Mouse (Mus musculus): ENCODE data around the gene Vezf1. TPM values are rescaled to one million over a fixed set of nuclear protein-coding genes. Genes with fewer than 3 reads are reported as not detected.
A peak's percentile ranks its signal among the peaks of the same experiment; 100 is the strongest.

Gene Vezf1
- polyA plus RNA-seq, 1 experiment = 0.38 TPM

GRCm38 (mm10) chr11:88099599-88100023 lies 31.5 kb downstream of the Vezf1 start:
- peaks cover 11% of the 10 kb centered on the region for H3K4me1 ChIP-seq (ENCODE audit: control insufficient read depth)
- peak overlapping the region; percentile 46 for H3K4me3 ChIP-seq (replicated peaks)
- H3K9me3 ChIP-seq (ENCODE audit: control insufficient read depth, low read length) = peaks cover 3% of the 10 kb centered on the region; the same call in 1 of the 2 replicates
- H3K27me3 ChIP-seq (ENCODE audit: control insufficient read depth) = peaks cover 88% of the 10 kb centered on the region
- TF ChIP-seq GATA1 (IDR thresholded peaks at IDR 0.05; ENCODE audit: low read length) (no peak), TAL1 (IDR thresholded peaks at IDR 0.05; ENCODE audit: low read length) (no peak)
- no peaks in the 10 kb centered on the region for H3K36me3 ChIP-seq (ENCODE audit: control insufficient read depth)

DNA sequence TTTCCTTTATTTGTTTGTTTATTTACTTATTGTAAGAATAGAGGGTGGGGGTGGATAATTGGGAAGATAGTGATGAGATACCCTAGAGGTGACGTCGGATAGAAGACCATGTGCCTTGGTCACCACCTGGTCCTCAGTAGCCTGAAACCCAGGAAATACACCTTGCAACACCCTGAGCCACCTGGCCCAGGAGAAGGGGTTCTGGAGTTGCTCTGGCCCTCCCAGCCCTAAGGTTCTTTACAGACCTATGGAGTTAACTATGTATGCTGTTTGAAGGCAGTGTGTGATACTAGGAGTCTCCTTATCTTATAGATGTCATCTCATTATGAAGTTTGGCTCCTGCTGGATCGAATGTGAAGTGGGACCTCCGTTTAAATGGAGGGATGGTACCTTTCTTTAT lies 32.1 kb downstream of the Vezf1 start:
- no peak overlapping the region for H3K4me3 ChIP-seq (replicated peaks)
- H3K9me3 ChIP-seq (ENCODE audit: control insufficient read depth, low read length) = peaks cover 3% of the 10 kb centered on the region; the same call in 1 of the 2 replicates
- H3K36me3 ChIP-seq (ENCODE audit: control insufficient read depth) = no peaks in the 10 kb centered on the region
- TF ChIP-seq TAL1 (IDR thresholded peaks at IDR 0.05; ENCODE audit: low read length) (no peak), GATA1 (IDR thresholded peaks at IDR 0.05; ENCODE audit: low read length) (no peak)
- peaks cover 84% of the 10 kb centered on the region for H3K27me3 ChIP-seq (ENCODE audit: control insufficient read depth)
- peaks cover 11% of the 10 kb centered on the region for H3K4me1 ChIP-seq (ENCODE audit: control insufficient read depth)

DNA sequence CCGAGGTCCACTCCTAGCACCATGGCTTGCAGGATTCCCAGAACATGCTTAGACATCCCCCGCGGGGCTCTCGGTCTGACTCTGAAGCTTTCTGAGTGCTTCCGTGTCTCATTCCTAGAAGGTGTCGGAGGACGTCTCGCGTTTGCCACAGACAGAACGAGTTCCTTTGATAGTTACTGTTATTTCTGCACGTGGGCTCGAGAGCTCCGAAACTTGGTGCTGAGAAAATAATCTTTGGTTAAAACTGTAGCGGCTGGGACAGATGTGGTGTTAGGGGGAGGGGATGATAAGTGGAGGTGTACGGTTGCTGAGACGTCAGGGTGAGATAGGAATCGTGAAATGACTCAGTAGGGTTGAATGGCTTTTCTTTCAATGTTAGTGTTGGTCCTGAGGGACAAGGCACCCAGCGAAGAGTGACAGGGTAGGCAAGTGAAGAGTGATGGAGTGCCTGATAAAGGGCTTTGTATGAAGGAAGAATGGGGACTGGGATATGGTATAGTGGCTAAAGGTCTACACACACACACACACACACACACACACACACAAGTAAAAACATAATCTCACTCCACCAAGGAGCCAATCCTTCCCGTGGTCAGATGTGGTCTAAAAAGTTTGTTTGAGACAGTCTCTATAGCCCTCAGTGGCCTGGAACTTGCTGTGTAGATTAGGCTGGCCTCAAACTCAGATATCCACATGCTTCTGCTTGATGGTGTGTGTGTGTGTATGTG lies 35.3 kb downstream of the Vezf1 start:
- Histone ChIP-seq H3K36me3 (ENCODE audit: control insufficient read depth) (no peaks in the 10 kb centered on the region), H3K27me3 (ENCODE audit: control insufficient read depth) (peaks cover 58% of the 10 kb centered on the region), H3K4me3 (replicated peaks) (no peak overlapping the region), H3K9me3 (ENCODE audit: control insufficient read depth, low read length) (peaks cover 3% of the 10 kb centered on the region; the same call in 1 of the 2 replicates), H3K4me1 (ENCODE audit: control insufficient read depth) (peaks cover 11% of the 10 kb centered on the region)
- TF ChIP-seq GATA1 (IDR thresholded peaks at IDR 0.05; ENCODE audit: low read length) (no peak), TAL1 (IDR thresholded peaks at IDR 0.05; ENCODE audit: low read length) (no peak)

DNA sequence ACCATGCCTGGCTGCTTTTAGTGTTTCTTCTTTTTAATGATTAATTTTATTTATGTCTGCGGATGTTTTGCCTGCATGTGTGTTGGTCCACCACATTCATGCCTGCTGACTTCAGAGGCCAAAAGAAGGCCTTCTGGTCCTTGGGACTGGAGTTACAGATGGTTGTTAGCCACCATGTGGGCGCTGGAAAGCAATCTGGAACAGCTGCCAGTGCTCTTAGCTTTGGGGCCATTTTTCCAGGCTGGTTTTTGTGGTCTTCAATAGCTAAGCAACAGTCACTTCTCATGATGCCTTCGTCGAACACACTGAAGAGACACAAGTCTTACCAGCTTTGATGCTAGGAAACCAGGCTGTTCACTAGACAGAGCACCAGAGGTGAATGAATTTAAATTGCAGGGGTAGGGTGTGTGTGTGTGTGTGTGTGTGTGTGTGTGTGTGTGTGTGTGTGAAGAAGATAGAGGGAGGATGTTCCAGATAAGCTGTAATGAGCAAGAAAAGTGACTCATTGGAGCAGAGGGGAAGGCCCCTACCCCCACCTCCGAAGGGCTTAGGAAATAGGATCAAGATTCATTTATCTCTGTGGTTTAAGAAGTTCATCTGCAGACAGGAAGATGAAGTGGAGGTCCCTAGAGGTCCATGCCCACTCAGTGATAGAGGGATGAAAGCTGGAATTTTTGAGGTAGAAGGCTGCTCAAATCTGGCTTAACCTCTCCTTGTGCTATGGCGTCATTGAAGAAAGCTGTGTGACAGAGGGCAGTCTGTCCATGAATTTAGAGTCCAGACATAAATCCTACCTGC lies 37.6 kb downstream of the Vezf1 start:
- Histone ChIP-seq H3K36me3 (ENCODE audit: control insufficient read depth) (no peaks in the 10 kb centered on the region), H3K4me3 (replicated peaks) (no peak overlapping the region), H3K4me1 (ENCODE audit: control insufficient read depth) (no peaks in the 10 kb centered on the region), H3K9me3 (ENCODE audit: control insufficient read depth, low read length) (no peaks in the 10 kb centered on the region), H3K27me3 (ENCODE audit: control insufficient read depth) (peaks cover 35% of the 10 kb centered on the region)
- TF ChIP-seq GATA1 (IDR thresholded peaks at IDR 0.05; ENCODE audit: low read length) (no peak), TAL1 (IDR thresholded peaks at IDR 0.05; ENCODE audit: low read length) (no peak)

DNA sequence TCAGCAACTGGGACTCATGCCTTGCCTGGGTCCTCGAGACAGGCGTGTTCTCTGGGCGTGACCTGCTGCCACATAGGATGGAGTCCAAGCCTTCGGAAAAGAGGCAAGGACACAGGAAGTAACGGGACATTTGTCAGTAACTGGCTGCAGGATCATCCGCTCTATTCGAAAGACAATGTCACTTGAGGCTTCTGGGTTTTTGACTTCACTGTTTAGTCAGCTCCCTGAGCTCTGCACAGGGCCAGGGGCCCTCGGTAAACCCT lies 38.1 kb downstream of the Vezf1 start:
- H3K4me1 ChIP-seq (ENCODE audit: control insufficient read depth) = no peaks in the 10 kb centered on the region
- H3K36me3 ChIP-seq (ENCODE audit: control insufficient read depth) = no peaks in the 10 kb centered on the region
- no peak overlapping the region for H3K4me3 ChIP-seq (replicated peaks)
- no peaks in the 10 kb centered on the region for H3K9me3 ChIP-seq (ENCODE audit: control insufficient read depth, low read length)
- TF ChIP-seq GATA1 (IDR thresholded peaks at IDR 0.05; ENCODE audit: low read length) = no peak
- TF ChIP-seq TAL1 (IDR thresholded peaks at IDR 0.05; ENCODE audit: low read length) = no peak
- peaks cover 29% of the 10 kb centered on the region for H3K27me3 ChIP-seq (ENCODE audit: control insufficient read depth)

- no peaks in the 10 kb centered on the region for H3K9me3 ChIP-seq (ENCODE audit: control insufficient read depth, low read length)
- H3K36me3 ChIP-seq (ENCODE audit: control insufficient read depth) = no peaks in the 10 kb centered on the region
- peaks cover 20% of the 10 kb centered on the region for H3K27me3 ChIP-seq (ENCODE audit: control insufficient read depth)
- H3K4me3 ChIP-seq (replicated peaks) = no peak overlapping the region
- no peak for TF ChIP-seq GATA1 (IDR thresholded peaks at IDR 0.05; ENCODE audit: low read length)
- no peak for TF ChIP-seq TAL1 (IDR thresholded peaks at IDR 0.05; ENCODE audit: low read length)
- H3K4me1 ChIP-seq (ENCODE audit: control insufficient read depth) = no peaks in the 10 kb centered on the region
Observed at GRCm38 (mm10) chr11:88107365-88107764, 39.3 kb downstream of the Vezf1 start.

DNA sequence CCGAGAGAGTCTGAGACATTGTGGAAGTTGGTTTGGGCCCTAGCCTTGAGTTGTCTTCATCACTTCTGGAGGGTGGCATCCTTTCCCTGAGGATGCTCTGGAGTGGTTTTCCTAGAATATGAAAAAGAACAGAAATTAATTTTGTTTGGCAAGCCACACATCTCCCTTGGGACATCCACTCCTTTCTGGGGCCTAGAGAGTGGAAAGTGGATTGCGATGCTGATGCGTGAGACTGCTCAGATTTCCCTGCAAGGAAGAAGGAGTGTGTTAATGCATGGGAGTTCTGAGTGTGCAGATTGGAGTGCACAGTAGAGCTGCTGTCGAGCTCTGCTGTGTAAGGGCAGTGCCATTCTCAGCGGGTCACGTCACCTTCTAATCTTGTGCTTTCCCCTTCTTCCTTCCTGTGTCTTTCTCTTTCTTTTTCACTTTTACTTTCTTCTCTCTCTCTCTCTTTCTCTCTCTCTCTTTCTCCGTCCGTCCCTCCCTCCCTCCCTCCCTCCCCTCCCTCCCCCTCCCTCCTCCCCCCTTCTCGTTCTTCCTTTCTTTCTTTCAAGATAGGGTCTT lies 42.0 kb downstream of the Vezf1 start:
- Histone ChIP-seq H3K4me1 (ENCODE audit: control insufficient read depth) (no peaks in the 10 kb centered on the region), H3K9me3 (ENCODE audit: control insufficient read depth, low read length) (no peaks in the 10 kb centered on the region), H3K36me3 (ENCODE audit: control insufficient read depth) (no peaks in the 10 kb centered on the region), H3K27me3 (ENCODE audit: control insufficient read depth) (peaks cover 3% of the 10 kb centered on the region), H3K4me3 (replicated peaks) (no peak overlapping the region)
- TF ChIP-seq TAL1 (IDR thresholded peaks at IDR 0.05; ENCODE audit: low read length) = no peak
- no peak for TF ChIP-seq GATA1 (IDR thresholded peaks at IDR 0.05; ENCODE audit: low read length)

DNA sequence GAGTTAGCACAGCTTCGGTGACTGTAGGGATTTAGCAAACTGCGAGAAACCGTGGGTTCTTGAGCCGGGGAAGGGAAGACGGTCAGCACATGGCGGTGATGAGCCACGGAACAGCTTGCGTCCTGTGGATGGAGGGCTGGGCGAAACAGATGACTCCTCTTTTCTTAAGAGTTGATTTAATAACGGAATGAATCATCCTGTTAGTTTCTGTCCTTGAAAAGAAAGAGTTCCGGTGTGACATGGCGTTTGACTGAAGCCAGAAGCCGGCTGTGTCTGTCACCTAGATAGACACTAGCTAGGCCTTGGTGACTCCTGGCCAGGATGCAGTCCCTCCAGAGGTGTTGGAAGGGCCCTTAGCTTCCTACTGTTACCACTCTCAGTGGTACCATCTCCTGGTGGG lies 44.0 kb downstream of the Vezf1 start:
- TF ChIP-seq GATA1 (IDR thresholded peaks at IDR 0.05; ENCODE audit: low read length) (no peak), TAL1 (IDR thresholded peaks at IDR 0.05; ENCODE audit: low read length) (no peak)
- Histone ChIP-seq H3K9me3 (ENCODE audit: control insufficient read depth, low read length) (no peaks in the 10 kb centered on the region), H3K4me3 (replicated peaks) (no peak overlapping the region), H3K4me1 (ENCODE audit: control insufficient read depth) (no peaks in the 10 kb centered on the region), H3K27me3 (ENCODE audit: control insufficient read depth) (peaks cover 6% of the 10 kb centered on the region), H3K36me3 (ENCODE audit: control insufficient read depth) (no peaks in the 10 kb centered on the region)

DNA sequence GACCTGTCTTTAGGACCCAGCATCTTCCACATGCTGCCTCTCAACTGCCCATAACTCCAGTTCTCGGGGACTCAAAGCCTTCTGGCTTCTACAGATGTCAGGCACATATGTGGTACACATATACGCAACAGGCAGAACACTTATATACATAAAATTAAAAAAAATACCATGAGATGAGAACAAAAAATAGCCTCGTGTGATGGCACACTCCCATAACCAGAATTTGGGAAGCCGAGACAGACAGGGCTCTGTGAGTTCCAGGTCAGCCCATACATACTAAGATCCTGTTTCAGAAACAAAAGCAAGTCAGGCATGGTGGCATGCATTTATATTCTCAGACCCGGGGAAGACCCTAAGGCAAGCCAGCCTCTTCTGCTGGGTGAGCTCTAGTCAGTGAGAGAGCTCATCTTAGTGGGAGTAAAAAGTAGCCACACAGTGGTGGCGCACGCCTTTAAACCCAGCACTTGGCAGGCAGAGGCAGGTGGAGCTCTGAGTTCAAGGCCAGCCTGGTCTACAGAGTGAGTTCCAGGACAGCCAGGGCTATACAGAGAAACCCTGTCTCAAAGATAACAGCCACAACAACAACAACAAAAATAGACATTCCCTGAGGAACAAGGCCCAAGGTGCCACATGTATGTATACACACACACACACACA lies 44.7 kb downstream of the Vezf1 start:
- Histone ChIP-seq H3K4me1 (ENCODE audit: control insufficient read depth) (no peaks in the 10 kb centered on the region), H3K27me3 (ENCODE audit: control insufficient read depth) (peaks cover 5% of the 10 kb centered on the region; the same call in 1 of the 2 replicates), H3K4me3 (replicated peaks) (no peak overlapping the region), H3K9me3 (ENCODE audit: control insufficient read depth, low read length) (no peaks in the 10 kb centered on the region), H3K36me3 (ENCODE audit: control insufficient read depth) (no peaks in the 10 kb centered on the region)
- TF ChIP-seq GATA1 (IDR thresholded peaks at IDR 0.05; ENCODE audit: low read length) (no peak), TAL1 (IDR thresholded peaks at IDR 0.05; ENCODE audit: low read length) (no peak)
